Mouse (Mus musculus): ENCODE results near the gene Cmpk1. TPM values are rescaled to one million over a fixed set of nuclear protein-coding genes. Genes with fewer than 3 reads are reported as not detected.

Gene Cmpk1
- polyA plus RNA-seq (2014; fragmentation: Illumina TruSeq; extraction: RNeasy Lipid Tissue Mini Kit (QIAGEN cat#74804); ENCODE audit: insufficient read depth, low read depth, low replicate concordance) = 53.0 TPM

DNA sequence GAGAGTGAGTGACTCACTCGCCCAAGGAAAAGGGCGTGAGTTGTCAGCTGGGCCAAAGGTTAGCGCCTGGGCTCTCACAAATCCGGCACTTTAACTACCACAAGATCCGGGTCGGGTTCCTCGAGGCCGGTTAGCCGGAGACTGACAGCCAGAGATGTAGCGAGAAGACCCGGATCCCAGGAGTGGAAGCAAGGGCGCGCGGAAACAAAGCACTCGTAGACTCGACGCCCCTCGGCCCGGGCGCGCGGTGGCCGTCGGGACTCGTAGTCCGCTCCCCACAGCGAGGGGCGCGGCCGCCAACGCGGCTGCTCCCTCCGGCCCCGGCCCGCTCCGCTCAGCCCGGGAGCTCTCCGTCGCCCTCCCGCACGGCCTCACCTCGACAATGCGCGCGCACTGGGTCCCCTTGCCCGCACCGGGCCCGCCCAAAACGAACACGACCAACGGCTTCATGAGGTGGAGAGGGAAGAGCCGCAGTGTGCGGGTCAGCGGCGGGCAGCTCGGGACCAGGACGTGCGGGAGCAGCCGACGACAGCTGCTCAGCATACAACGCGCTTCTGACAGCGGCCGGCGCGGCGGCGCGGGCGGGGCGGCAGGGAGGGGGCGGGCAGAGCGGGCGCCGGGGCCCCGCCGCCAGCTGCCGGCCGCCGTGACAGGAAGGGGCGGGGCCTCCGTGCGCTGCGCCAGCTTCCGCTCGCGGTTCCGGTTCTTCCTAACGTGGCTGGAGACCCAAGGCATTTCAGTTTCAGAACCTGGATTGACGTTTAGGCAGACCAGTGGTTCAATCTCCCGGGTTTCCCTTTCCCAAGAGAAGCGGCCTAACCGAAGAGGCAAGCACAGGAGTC is at the start of gene Cmpk1:
Cmpk1 (minus strand) TSS at position 651 of the 842 bp plus-strand sequence.

DNA sequence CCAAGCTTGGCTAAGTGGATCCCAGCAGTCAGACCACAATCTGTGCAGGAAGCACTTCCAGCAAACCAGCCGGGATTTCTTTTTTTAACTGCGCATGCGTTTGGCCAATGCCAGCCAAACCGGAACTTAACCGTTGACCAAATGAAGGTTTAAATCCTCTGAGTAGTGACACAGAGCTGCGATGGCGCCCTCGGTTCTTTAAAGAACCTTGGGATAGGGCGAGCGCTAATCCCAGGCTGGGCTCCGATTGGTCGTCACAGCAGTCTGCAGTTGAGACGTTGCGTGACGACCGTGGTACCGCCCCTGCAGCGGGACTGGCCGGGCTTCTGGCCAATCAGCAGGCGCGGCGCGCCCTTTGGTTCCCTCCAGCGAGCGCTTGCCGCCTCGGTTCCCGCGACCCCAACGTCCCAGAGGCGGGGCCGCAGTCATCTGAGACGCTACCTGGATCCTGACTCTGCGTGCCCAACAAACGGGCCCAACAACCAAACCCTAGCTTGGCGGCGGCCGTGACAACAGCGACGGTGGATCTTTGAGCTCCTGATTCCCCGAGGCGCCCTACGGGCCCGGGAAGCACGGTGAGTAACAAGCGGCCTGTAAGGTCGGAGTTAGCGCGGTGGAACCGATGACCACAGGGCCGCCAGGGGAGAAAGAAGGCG is 12.9 kb upstream of the Cmpk1 start, which contains the start of gene Stil:
Stil (plus strand) TSS at position 387 of the 656 bp plus-strand sequence.

DNA sequence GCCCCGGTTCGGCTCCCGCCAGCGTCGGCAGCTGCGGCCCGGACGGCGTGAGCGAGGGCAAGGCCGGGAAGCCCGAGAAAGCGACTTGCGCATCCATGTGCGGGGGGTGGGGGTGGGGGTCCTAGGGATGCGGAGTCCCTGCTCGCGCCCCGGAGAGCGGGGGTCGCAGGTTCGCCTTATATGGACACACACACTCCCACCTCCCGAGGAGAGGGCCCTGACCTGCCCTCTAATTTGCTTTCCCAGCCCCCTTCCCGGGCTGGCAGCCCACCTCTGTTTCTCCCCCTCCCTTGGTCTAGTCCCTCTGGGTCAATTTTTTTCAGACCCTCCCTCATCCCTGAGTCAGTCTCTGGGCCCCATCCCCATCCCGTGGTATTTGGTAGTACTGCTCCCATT is 61.1 kb downstream of the Cmpk1 start, which contains the start of gene Foxe3:
Foxe3 (minus strand) TSS at position 97 of the 396 bp plus-strand sequence.

Other genes with a start within 250 kb of the Cmpk1 start
- not detected for gene Gm12830, start 165.5 kb downstream of the Cmpk1 start, polyA plus RNA-seq (2014; fragmentation: Illumina TruSeq; extraction: RNeasy Lipid Tissue Mini Kit (QIAGEN cat#74804); ENCODE audit: insufficient read depth, low read depth, low replicate concordance)
- gene Foxd2, start 78.4 kb downstream of the Cmpk1 start, polyA plus RNA-seq (2014; fragmentation: Illumina TruSeq; extraction: RNeasy Lipid Tissue Mini Kit (QIAGEN cat#74804); ENCODE audit: insufficient read depth, low read depth, low replicate concordance) = 0.29 TPM
- not detected for gene Foxe3, start 61.2 kb downstream of the Cmpk1 start, polyA plus RNA-seq (2014; fragmentation: Illumina TruSeq; extraction: RNeasy Lipid Tissue Mini Kit (QIAGEN cat#74804); ENCODE audit: insufficient read depth, low read depth, low replicate concordance)
- gene Stil, start 12.9 kb upstream of the Cmpk1 start, polyA plus RNA-seq (2014; fragmentation: Illumina TruSeq; extraction: RNeasy Lipid Tissue Mini Kit (QIAGEN cat#74804); ENCODE audit: insufficient read depth, low read depth, low replicate concordance) = 0.06 TPM
- gene Tal1, start 69.2 kb upstream of the Cmpk1 start, polyA plus RNA-seq (2014; fragmentation: Illumina TruSeq; extraction: RNeasy Lipid Tissue Mini Kit (QIAGEN cat#74804); ENCODE audit: insufficient read depth, low read depth, low replicate concordance) = 5.4 TPM
- 75.9 TPM for gene Pdzk1ip1, start 101.5 kb upstream of the Cmpk1 start, polyA plus RNA-seq (2014; fragmentation: Illumina TruSeq; extraction: RNeasy Lipid Tissue Mini Kit (QIAGEN cat#74804); ENCODE audit: insufficient read depth, low read depth, low replicate concordance)
- not detected for gene Cyp4x1, start 147.0 kb upstream of the Cmpk1 start, polyA plus RNA-seq (2014; fragmentation: Illumina TruSeq; extraction: RNeasy Lipid Tissue Mini Kit (QIAGEN cat#74804); ENCODE audit: insufficient read depth, low read depth, low replicate concordance)